Mouse (Mus musculus) megakaryocyte, embryonic 14.5 days (primary cell): ENCODE measurements around the gene Ipcef1.

ENCODE experiments used
- FLI1 ChIP-seq: IDR thresholded peaks from 2 replicates; pipeline ENCODE4 v1.6.1; 2012; ENCODE audit warnings: low read length, inconsistent platforms, mixed read lengths
- GATA1 ChIP-seq: IDR thresholded peaks from 3 replicates; pipeline ENCODE4 v1.6.1; 2012; ENCODE audit warnings: mixed read lengths, low read length, inconsistent platforms, borderline replicate concordance

- no peak for TF ChIP-seq GATA1
- no peak for TF ChIP-seq FLI1
Observed at GRCm38 (mm10) chr10:6999355-6999754, 52.9 kb downstream of the Ipcef1 start.
